Mouse (Mus musculus): ENCODE data around the gene Ppp1r9a.

Gene Ppp1r9a

DNA sequence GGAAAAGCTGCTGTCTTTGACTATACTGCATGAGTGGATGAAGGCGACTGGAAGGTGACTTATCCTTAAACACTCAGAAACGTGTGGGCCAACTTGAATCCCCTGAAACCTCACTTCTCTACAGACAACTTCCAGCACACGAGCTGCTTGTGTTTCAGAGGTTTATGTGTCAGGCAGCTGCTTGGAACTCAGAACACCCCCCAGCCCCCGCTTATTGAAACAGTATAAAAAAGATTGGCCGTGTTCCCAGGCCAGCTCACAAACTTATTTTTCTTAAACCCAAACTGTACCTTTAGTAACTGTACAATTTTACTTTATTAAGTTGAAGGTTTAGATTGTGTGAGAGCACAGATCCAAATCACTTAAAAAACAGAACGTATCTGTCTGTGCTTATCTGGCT is 53.9 kb downstream of the Ppp1r9a start:
- no peak for DNase-seq (ENCODE audit: low read depth, low spot score)

- no peak for DNase-seq (ENCODE audit: low read depth, low spot score)
These were observed 59.5 kb downstream of the Ppp1r9a start for GRCm38 (mm10) chr6:4962197-4962596.

DNA sequence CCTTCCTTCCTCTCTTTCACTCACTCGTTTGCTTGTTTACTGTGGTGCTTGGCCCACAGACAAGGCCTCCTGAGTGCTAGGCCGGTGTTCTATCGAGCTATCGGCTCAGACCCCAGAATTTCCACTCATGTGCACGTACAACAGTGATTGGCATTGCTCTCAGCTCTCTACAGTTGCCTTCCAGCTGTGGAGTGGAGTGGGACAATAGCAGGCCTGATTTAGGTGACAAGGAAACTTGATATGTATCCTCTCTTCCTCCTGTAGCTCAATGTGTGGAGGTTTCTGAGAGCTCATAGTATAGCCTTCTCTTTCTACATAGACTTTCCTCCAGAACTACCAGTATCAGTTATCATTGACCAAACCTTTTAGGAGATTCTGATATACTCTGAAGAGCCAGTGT is 60.3 kb downstream of the Ppp1r9a start:
- DNase-seq (ENCODE audit: low read depth, low spot score) = no peak

DNA sequence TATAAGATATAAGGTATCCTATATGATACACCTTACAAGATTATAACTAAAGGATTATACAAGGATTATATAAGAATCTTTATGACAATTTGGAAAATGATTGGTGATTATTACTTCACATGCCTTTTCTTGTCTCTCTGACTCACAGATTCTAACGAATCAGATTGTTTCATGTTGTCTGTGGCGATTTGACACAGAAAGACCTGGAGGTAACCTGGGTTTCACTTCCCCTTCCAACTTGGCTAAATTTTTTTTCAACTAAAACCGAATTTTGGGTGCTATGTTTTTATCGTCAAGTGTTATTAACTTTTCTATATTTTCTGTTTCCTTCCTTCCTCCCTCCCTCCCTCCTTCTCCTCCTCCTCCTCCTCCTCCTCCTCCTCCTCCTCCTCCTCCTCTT is 64.5 kb downstream of the Ppp1r9a start:
- no peak for DNase-seq (ENCODE audit: low read depth, low spot score)

- no peak for DNase-seq (ENCODE audit: low read depth, low spot score)
These were observed 68.5 kb downstream of the Ppp1r9a start for GRCm38 (mm10) chr6:4971229-4971628.

- DNase-seq (ENCODE audit: low read depth, low spot score) = no peak
These were observed 70.1 kb downstream of the Ppp1r9a start for GRCm38 (mm10) chr6:4972808-4973207.

GRCm38 (mm10) chr6:4973337-4973736 is 70.6 kb downstream of the Ppp1r9a start:
- no peak for DNase-seq (ENCODE audit: low read depth, low spot score)

GRCm38 (mm10) chr6:4977515-4977914 is 74.8 kb downstream of the Ppp1r9a start:
- DNase-seq (ENCODE audit: low read depth, low spot score) = no peak

GRCm38 (mm10) chr6:4978249-4978648 is 75.5 kb downstream of the Ppp1r9a start:
- no peak for DNase-seq (ENCODE audit: low read depth, low spot score)

DNA sequence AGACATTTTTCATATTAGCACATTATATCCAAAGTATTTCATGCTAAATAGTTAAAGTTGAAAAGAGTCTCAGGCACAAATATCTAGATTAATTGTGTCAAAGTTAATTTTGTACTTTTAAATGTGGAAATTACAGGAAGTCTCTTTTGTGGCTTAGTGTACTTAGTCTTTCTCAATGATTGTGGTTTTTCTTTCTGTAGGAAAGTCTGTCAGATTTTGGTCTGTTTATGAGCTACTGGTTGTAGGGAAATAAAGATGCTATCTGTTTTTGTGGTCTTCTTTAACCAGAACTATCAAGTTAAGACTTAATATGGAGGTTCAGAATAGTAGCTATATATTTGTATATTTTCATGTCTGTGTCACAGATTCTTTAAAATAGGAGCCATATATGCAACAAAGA is 76.2 kb downstream of the Ppp1r9a start:
- DNase-seq (ENCODE audit: low read depth, low spot score) = no peak

DNA sequence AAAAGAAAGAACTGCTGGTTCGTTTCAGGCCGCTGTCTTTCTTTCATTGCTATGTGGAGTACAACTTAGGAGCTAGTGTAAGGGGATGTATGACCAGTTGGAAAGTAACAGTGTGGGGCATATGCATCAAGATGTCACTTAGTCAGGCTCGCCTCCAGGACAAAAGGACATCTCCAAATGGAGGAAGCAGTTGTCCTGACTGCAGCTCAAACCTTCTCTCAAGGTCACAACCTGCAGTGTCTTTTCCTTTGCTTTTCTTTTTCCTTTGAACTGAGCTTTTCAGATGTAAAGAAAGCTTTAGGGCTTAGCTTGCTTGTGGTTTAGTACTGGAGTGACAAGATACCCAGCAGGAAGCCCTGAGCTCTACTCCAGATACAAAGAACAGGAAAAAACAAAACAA is 77.4 kb downstream of the Ppp1r9a start:
- no peak for DNase-seq (ENCODE audit: low read depth, low spot score)

GRCm38 (mm10) chr6:4982686-4983162 is 80.0 kb downstream of the Ppp1r9a start:
- DNase-seq (ENCODE audit: low read depth, low spot score) = no peak

DNA sequence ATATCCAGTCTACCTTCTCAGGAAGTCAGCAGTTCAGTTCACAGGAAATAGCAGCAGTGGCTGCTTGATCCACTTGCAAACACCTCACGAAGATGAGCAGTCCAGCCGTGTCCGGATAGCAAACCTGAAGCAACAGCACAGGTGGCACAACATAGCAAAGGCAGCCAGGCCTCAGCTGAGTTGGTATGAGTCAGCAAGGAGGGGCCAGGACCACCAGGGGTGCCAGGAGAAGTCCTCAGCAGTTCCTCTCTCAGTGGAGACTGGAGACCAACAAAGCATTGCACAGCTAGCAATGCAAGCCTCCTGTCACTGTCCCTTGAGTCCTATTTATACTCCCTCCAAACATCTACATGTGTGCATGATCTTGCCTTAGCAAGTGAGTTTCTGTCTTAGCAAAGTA is 83.0 kb downstream of the Ppp1r9a start:
- DNase-seq (ENCODE audit: low read depth, low spot score) = no peak

DNA sequence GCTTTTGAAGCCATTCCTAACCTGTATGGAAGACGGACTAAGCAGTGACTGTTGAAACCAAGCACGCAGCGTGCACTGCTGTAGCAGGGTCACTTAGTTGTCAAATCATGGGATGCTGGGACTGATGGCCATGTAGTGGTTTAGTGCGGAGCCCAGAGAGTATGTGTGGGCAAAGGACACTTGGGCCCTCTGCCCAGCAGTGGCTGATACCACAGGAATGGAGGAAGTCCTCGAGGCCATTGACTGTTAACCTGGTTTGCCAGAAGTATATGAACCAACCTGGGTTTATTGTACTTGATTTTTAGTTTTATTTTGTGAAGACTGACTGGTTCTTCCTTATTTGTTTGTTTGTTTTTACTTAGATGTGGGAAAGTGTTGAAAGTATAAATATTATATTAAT is 84.4 kb downstream of the Ppp1r9a start:
- DNase-seq (ENCODE audit: low read depth, low spot score) = no peak

DNA sequence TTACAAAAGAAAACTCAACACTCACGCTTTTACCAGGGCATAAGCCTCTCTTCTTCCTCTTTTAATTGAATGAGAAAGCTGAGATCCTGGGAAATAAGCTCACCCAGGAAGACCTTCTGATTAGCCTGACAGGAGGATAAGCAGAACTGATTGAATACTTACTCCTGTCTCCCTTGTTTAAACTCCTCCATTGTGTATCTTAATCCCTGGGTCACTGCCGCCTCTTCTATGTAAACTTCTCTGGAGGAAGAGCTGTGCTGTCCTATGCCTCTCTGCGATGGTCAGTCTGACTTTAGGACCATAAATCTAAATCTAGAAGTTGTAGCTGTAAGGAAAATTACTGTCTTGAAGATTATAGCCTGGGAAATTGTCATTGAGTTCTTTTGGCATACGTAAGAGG is 86.0 kb downstream of the Ppp1r9a start:
- DNase-seq (ENCODE audit: low read depth, low spot score) = no peak

GRCm38 (mm10) chr6:4992308-4992707 is 89.6 kb downstream of the Ppp1r9a start:
- no peak for DNase-seq (ENCODE audit: low read depth, low spot score)

- no peak for DNase-seq (ENCODE audit: low read depth, low spot score)
These were observed 91.0 kb downstream of the Ppp1r9a start for GRCm38 (mm10) chr6:4993600-4994160.

GRCm38 (mm10) chr6:4994161-4994919 is 91.6 kb downstream of the Ppp1r9a start:
- DNase-seq (ENCODE audit: low read depth, low spot score) = no peak

GRCm38 (mm10) chr6:4997599-4997998 is 94.9 kb downstream of the Ppp1r9a start:
- no peak for DNase-seq (ENCODE audit: low read depth, low spot score)

DNA sequence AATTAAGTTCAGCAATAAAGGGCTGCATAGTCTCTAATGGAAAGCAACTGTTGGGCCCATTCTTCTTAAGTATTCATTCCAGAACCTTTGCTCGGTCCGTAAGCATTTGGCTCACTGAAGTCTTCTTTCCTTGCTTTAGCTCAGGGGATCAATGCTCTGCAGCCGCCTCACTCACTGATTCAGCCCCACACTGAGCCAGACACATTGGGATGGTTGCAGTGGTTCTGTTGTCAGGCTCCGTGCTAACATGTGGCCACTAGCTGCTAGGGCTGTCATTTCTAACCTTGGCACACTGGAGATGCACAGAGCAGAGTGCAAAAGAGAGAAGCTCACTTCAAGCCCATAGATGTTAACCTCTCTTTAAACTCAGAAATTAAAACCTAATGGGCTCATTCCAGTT is 96.2 kb downstream of the Ppp1r9a start:
- DNase-seq (ENCODE audit: low read depth, low spot score) = no peak

GRCm38 (mm10) chr6:5000788-5001187 is 98.1 kb downstream of the Ppp1r9a start:
- DNase-seq (ENCODE audit: low read depth, low spot score) = no peak

- DNase-seq (ENCODE audit: low read depth, low spot score) = peak; percentile 41
These were observed 103.0 kb downstream of the Ppp1r9a start for GRCm38 (mm10) chr6:5005491-5006275.
